Mouse (Mus musculus) heart, postnatal 25 days (tissue): ENCODE results near the gene Cypt2. TPM values are rescaled to one million over a fixed set of nuclear protein-coding genes. Genes with fewer than 3 reads are reported as not detected.
"Not testable (repeated sequence)": the region's sequence is repeated elsewhere in the genome, so short reads cannot be mapped to it uniquely, and the experiment has no call there.

Experiments used
- DNase-seq: peaks from one replicate; pipeline ENCODE4 v3.0.0; 2022; ENCODE audit warnings: low spot score
- intact Hi-C: fragments of 180-260 bp; cut with DNase I; formaldehyde crosslinking; loops from one replicate; pipeline ENCODE4 v1.15.1; 2025
- total RNA-seq, 2 experiments: library from RNA; stranded (reverse); gene quantifications; 2 replicates each; pipeline ENCODE4 v1.2.3; 2021

The Cypt2 gene
- not detected for total RNA-seq

GRCm38 (mm10) chrX:105499472-105499871 lies at the start of gene Cypt2:
TSS of gene Cypt2 (plus strand) at chrX:105499772.
- DNase-seq, intact Hi-C loops: not testable (repeated sequence)

DNA sequence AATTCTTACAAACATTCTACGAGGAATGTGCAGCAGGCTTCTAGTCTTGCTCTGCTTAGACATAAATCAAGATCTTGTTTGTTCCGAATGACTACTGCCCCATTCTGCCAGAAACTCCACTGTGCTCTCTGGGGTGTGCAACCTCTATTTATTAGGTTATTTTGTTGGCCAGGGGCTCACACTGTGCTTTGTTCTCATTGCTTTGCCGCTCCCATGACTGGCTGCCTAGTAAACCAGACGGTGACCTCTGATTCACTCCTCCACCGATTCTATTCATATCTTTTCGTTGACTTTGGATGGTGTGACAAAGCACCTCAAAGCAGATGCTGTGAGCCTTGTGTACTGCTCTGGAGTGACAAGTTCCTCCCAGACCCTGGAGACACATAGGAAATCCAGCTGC lies 46.7 kb downstream of the Cypt2 start:
- DNase-seq = no peak
- intact Hi-C loops = no loop called here
